Mouse (Mus musculus) cerebellum, adult 2 months (tissue): ENCODE results near the gene Wwtr1. TPM values are rescaled to one million over a fixed set of nuclear protein-coding genes. Genes with fewer than 3 reads are reported as not detected.

Experiments used
- DNase-seq, 2 experiments: peaks; one replicate each; pipeline ENCODE4 v3.0.0; 2021
- H3K27ac ChIP-seq: fragments of 200-500 bp; 2 replicates; pipeline ENCODE4 v1.5.1; 2012; ENCODE audit warnings: low read length, control low read depth, inconsistent platforms; ENCODE audit not compliant: insufficient read depth
- H3K27me3 ChIP-seq: fragments of 200-500 bp; 2 replicates; pipeline ENCODE4 v1.6.1; 2012; ENCODE audit warnings: inconsistent platforms, mild to moderate bottlenecking, low read length, moderate library complexity; ENCODE audit not compliant: control insufficient read depth, insufficient read depth
- H3K4me1 ChIP-seq: fragments of 200-500 bp; 2 replicates; pipeline ENCODE4 v1.6.1; 2011; ENCODE audit warnings: low read length; ENCODE audit not compliant: control insufficient read depth, insufficient read depth
- H3K4me3 ChIP-seq: fragments of 200-500 bp; replicated peaks from 2 replicates; pipeline ENCODE3; 2011; ENCODE audit warnings: mild to moderate bottlenecking, low read depth, low read length, control low read depth; ENCODE audit not compliant: insufficient read depth
- CTCF ChIP-seq: fragments of 200-500 bp; IDR thresholded peaks from 2 replicates; pipeline ENCODE4 v1.5.1; 2011; ENCODE audit warnings: low read depth, mild to moderate bottlenecking, control low read depth, low read length, moderate library complexity, borderline replicate concordance; ENCODE audit not compliant: insufficient read depth
- POLR2A ChIP-seq: fragments of 200-500 bp; IDR thresholded peaks from 2 replicates; pipeline ENCODE4 v1.6.1; 2011; ENCODE audit warnings: low read length, control low read depth, borderline replicate concordance; ENCODE audit not compliant: insufficient read depth
- WGBS: fragments of 180-500 bp; shearing (Covaris S2); methylation state at CpG from one replicate; pipeline ENCODE4 v1.1.7; 2018; 5-methylcytosine and 5-hydroxymethylcytosine counted together
- polyA plus RNA-seq: library from polyadenylated mRNA; depleted of rRNA; stranded (reverse); fragments of >200 nt; gene quantifications from 2 replicates; pipeline ENCODE4 v1.2.3, GENCODE M21; 2012

The Wwtr1 gene
- polyA plus RNA-seq, 1 experiment, result 10.0 TPM

DNA sequence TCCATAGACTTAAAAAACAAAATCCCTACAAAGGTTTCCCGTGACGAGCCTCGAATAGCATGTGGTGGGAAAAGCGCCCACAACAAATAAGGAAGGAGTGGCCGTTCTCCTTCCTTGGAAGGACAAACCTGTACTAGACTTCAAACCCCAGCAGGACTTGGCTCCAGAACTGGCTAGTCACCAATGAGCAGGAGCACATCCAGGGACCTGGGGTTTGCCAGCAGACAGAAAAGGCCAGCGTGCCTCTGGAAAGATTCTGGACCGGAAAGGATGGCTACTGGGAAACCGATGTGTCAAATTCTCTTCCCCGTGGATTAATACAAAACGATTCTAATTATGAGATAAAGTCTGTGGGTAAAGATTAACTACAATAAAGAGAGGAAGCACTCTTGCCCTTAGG, 69.7 kb downstream of the Wwtr1 start:
- H3K4me1 ChIP-seq, result no peaks in the 10 kb centered on the region; the same call in 1 of the 2 replicates
- 7% methylated on average over 10 of the region's 10 CpGs for WGBS
- H3K4me3 ChIP-seq, result no peak overlapping the region
- H3K27ac ChIP-seq, result no peak overlapping the region
- DNase-seq, result peak; percentile 13 to 39
- H3K27me3 ChIP-seq, result no peaks in the 10 kb centered on the region
- TF ChIP-seq CTCF (no peak), POLR2A (no peak)

DNA sequence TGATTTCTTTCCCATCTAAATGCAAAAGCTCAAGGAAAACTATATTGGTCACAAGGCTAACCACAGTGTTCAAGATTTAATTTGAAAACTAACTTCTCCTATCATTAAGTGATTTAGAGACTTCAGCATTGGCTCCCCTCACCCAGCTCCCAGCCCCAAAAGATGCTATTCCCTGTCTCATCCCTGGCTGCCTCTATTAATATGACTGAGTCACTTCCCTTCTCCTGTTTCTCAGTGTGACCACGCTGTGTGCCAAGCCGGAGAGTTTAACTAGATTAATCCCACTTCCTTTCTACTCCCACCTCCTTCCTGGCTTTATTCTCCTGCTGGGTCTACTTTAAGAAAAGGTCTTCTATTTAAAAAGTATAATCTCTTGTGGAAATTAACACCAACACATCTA, 71.0 kb downstream of the Wwtr1 start:
- DNase-seq, result no peak
- 38% methylated on average over 2 of the region's 2 CpGs for WGBS
- no peak overlapping the region for H3K27ac ChIP-seq
- TF ChIP-seq POLR2A (no peak), CTCF (no peak)
- no peak overlapping the region for H3K4me3 ChIP-seq
- no peaks in the 10 kb centered on the region; the same call in 1 of the 2 replicates for H3K4me1 ChIP-seq
- H3K27me3 ChIP-seq, result no peaks in the 10 kb centered on the region

DNA sequence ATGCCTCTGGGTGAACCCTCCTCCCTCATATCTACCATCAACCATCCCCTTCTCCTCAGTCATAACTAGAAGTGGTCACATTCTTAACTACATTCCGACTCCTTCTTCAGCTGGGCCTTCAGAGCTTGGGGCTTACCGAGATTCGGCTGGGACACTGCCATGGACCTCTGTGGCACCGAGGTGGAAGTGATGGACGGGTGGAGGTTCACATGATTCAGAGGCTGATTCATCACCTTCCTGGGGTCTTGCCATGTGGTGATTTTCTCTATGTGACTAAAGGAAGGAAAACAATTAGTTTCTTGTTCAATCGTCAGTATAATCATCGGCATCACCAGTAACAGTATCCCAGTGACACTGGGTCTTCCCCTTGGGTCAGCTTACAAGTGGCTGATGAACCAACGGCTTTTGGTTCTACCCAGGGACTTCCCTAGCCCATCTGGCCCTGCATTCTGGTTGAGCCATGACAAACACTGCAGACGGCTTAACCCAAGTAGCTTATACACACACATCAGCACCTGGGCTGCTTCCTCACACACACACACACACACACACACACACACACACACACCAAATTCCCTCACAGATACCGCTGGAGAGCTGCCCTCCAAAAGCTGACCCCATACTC, 74.0 kb downstream of the Wwtr1 start:
- no peak overlapping the region for H3K4me3 ChIP-seq
- no peak for TF ChIP-seq POLR2A
- no peak for TF ChIP-seq CTCF
- no peak for DNase-seq
- H3K4me1 ChIP-seq, result no peaks in the 10 kb centered on the region; the same call in 1 of the 2 replicates
- no peak overlapping the region for H3K27ac ChIP-seq
- no peaks in the 10 kb centered on the region for H3K27me3 ChIP-seq
- WGBS, result 79% methylated on average over 10 of the region's 10 CpGs

DNA sequence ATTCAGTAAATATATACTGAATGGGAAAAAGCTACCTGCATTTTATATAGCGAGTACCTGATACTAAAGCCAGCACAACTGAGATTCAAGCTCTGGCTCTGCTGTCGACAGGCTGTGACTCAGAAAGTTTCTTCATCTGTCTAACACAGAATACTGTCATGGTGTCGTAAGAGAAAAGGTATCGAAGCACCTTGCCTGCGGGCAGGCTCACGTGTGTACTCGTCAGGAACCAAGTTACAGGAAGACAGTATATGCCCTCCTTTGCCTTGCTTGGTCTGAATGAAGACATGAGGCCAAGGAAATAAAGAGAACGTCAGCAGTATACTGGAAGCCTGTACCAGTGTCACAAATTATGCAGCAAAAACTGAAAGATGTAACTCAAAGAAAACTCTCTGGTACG, 74.9 kb downstream of the Wwtr1 start:
- DNase-seq, result no peak
- TF ChIP-seq POLR2A (no peak), CTCF (no peak)
- Histone ChIP-seq H3K27ac (no peak overlapping the region), H3K27me3 (no peaks in the 10 kb centered on the region), H3K4me1 (no peaks in the 10 kb centered on the region; the same call in 1 of the 2 replicates), H3K4me3 (no peak overlapping the region)
- 95% methylated on average over 9 of the region's 9 CpGs for WGBS

DNA sequence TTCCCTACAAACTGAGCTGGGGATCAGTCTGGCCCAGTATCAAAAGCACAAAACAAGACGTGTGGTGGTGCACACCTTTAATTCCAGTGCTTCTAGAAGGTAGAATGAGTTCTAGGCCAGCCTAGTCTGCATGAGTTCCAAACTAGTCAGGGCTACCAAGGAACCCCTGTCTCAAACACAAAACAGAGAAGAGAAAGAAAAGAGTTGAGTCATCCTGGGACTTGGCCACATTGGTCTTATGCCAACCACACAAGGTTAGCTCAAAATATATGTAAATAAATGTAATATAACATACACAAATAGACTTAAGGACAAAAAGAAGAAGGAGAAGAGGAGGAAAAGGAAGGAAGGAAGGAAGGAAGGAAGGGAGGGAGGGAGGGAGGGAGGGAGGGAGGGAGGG, 77.9 kb downstream of the Wwtr1 start:
- Histone ChIP-seq H3K27me3 (no peaks in the 10 kb centered on the region), H3K4me1 (no peaks in the 10 kb centered on the region), H3K4me3 (no peak overlapping the region), H3K27ac (no peak overlapping the region)
- DNase-seq, result no peak
- no peak for TF ChIP-seq CTCF
- TF ChIP-seq POLR2A, result no peak
- 80% methylated on average over 1 of the region's 1 CpGs for WGBS

DNA sequence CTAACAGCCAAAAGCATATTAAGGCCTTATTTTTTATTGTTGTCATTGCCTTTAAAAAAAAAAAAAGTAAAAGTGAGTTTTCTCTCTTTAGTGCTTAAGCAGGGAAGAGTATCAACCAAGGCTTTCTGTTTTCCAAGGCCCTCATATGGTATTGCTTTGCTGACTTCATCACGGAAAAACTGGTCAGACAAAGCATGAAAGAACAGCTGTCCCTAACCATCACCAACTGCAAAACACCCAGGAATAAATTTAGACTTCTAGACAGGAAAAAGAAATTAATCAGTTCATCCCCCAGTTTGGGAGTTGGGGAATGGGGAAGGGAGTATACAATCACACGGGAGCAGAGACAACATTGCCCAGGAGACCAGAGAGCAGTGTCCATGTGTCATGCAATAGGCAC, 79.3 kb downstream of the Wwtr1 start:
- 74% methylated on average over 2 of the region's 2 CpGs for WGBS
- Histone ChIP-seq H3K4me1 (no peaks in the 10 kb centered on the region), H3K4me3 (no peak overlapping the region), H3K27me3 (no peaks in the 10 kb centered on the region), H3K27ac (no peak overlapping the region)
- TF ChIP-seq POLR2A (no peak), CTCF (no peak)
- no peak for DNase-seq

DNA sequence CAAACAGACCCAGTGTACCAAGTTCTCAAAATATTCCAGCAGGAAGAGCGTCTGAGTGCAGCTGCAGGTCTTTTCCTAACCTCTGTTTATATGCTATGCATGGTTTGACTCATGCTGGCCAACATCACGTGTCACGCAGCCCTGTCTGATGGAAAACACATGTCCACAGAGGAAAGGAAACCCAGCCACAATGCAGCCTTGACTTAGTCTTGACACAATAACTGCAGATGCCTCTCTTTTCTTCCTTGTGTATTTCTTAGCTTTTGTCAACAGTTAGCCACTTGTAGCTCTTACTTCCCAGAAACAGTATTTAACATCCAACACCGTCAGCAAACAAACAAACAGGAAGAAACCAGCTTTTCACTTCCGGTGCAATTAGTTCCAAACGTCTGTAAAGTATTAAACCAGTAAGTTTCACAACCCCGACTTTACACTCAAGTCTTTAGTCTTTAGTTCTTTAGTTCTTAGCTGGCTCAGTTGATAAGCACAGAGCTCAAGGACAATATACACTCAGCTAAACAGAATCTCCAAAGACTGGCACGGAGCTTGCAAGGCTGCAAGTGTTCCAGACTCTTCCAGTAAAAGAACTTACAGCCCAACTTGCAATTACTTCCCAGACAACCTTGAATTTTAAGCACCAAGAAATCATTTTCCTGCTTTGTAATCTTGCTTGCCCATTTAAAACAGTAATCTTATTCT, 88.1 kb downstream of the Wwtr1 start:
- no peak for TF ChIP-seq POLR2A
- TF ChIP-seq CTCF, result no peak
- WGBS, result 80% methylated on average over 8 of the region's 8 CpGs
- no peak for DNase-seq
- Histone ChIP-seq H3K27ac (no peak overlapping the region), H3K4me1 (no peaks in the 10 kb centered on the region), H3K27me3 (no peaks in the 10 kb centered on the region), H3K4me3 (no peak overlapping the region)

DNA sequence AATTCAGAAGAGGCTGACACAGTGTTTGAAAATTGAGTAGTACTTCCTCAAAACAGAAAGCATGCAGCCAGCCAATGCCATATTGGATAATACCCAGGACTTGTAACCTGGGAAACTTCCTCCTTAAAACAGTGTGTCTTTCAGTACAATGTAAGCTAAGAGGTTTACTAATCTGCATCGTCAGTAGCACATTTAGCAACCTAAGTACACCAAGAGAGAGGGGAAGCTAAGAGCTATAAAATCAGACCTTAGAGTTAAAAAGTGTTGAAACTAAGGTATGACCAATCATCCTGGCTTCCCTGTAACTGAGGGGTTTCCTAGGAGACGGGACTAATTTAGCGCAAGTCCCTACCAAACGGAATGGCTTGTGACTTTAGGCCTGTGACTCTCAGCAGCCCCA, 89.6 kb downstream of the Wwtr1 start:
- H3K4me1 ChIP-seq, result no peaks in the 10 kb centered on the region
- no peak overlapping the region for H3K4me3 ChIP-seq
- DNase-seq, result no peak
- TF ChIP-seq POLR2A (no peak), CTCF (no peak)
- WGBS, result 86% methylated on average over 4 of the region's 4 CpGs
- H3K27ac ChIP-seq, result no peak overlapping the region
- no peaks in the 10 kb centered on the region for H3K27me3 ChIP-seq
